Mouse (Mus musculus) kidney, embryonic 16.5 days (tissue): ENCODE data around the gene Cd151. TPM values are rescaled to one million over a fixed set of nuclear protein-coding genes. Genes with fewer than 3 reads are reported as not detected.

Experiments used
- ATAC-seq: fragments of 200-750 bp; cut with Nextera tagmentation; 2 replicates; pipeline ENCODE4 v1.8.0; 2017; ENCODE audit warnings: moderate TSS enrichment; ENCODE audit not compliant: low FRiP score, low TSS enrichment
- H3K27ac ChIP-seq: fragments of 300-500 bp; sonication (generic); 2 replicates; pipeline ENCODE4 v1.5.1; 2014; ENCODE audit warnings: low read length
- H3K27me3 ChIP-seq: fragments of 300-500 bp; sonication (generic); 2 replicates; pipeline ENCODE4 v1.6.1; 2014; ENCODE audit warnings: low read length, control low read depth, mixed read lengths; ENCODE audit not compliant: insufficient read depth
- H3K36me3 ChIP-seq: fragments of 300-500 bp; sonication (generic); 2 replicates; pipeline ENCODE4 v1.6.1; 2014; ENCODE audit warnings: low read length, control low read depth, mixed read lengths; ENCODE audit not compliant: insufficient read depth
- H3K4me1 ChIP-seq: fragments of 300-500 bp; sonication (generic); 2 replicates; pipeline ENCODE4 v1.6.1; 2014; ENCODE audit warnings: low read length, control low read depth, mixed read lengths; ENCODE audit not compliant: insufficient read depth
- H3K4me2 ChIP-seq: fragments of 300-500 bp; sonication (generic); replicated peaks from 2 replicates; pipeline ENCODE4 v1.6.1; 2014; ENCODE audit warnings: low read depth, low read length
- H3K4me3 ChIP-seq: fragments of 300-500 bp; sonication (generic); 2 replicates; pipeline ENCODE4 v1.5.1; 2014; ENCODE audit warnings: mild to moderate bottlenecking, low read length
- H3K9ac ChIP-seq: fragments of 300-500 bp; sonication (generic); replicated peaks from 2 replicates; pipeline ENCODE4 v1.6.1; 2014; ENCODE audit warnings: low read length
- H3K9me3 ChIP-seq: fragments of 300-500 bp; sonication (generic); 2 replicates; pipeline ENCODE4 v1.6.1; 2016; ENCODE audit warnings: low read length, control low read depth
- WGBS: fragments of 180-500 bp; shearing (Covaris S2); extraction: QIAGEN DNeasy Blood & Tissue Kit; methylation state at CpG from one replicate; pipeline ENCODE4 v1.1.7; 2014; 5-methylcytosine and 5-hydroxymethylcytosine counted together
- polyA plus RNA-seq: library from polyadenylated mRNA; unstranded; fragments of >200 nt; fragmentation: Nextera tagmentation; extraction: Ambion mirVana; gene quantifications from 2 replicates; pipeline ENCODE4 v1.2.1, GENCODE M21; 2015

Gene Cd151
- polyA plus RNA-seq, 1 experiment from 2014 or later: 54.3 TPM

GRCm38 (mm10) chr7:141487141-141487540 is 19.9 kb downstream of the Cd151 start:
- peaks cover 4% of the 10 kb centered on the region; the same call in 1 of the 2 replicates for H3K4me1 ChIP-seq
- no peaks in the 10 kb centered on the region for H3K27me3 ChIP-seq
- no peak overlapping the region for H3K9ac ChIP-seq
- no peak overlapping the region for H3K4me3 ChIP-seq
- WGBS: 66% methylated on average over 7 of the region's 7 CpGs
- H3K36me3 ChIP-seq: 0 out of 2 replicates have a peak, but pooled peaks cover 3% of the 10 kb centered on the region
- no peaks in the 10 kb centered on the region for H3K9me3 ChIP-seq
- H3K4me2 ChIP-seq: no peak overlapping the region
- ATAC-seq: no peak
- no peak overlapping the region for H3K27ac ChIP-seq

DNA sequence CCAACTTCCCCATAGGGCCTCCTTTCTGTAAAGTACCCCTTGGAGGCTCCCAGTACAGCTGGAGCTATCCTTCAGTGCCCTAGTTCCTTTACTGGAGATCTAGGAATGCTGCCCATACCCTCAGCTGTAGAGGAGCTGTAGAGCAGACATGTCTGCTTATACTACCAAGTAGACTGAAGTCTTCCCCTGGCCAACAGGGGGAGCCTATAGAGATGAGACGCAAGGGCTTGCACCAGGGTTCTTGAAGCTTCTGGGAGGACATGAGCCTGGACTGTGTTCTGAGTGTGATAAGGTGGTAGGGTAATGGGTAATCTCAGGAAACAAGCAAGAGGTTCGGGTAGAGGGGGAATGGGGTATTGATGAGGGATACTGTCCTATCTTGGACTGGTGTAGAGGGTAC is 24.0 kb downstream of the Cd151 start:
- Histone ChIP-seq H3K36me3 (peaks cover 18% of the 10 kb centered on the region), H3K4me1 (no peaks in the 10 kb centered on the region), H3K4me3 (no peak overlapping the region), H3K9ac (no peak overlapping the region), H3K27ac (no peak overlapping the region), H3K9me3 (no peaks in the 10 kb centered on the region), H3K27me3 (no peaks in the 10 kb centered on the region), H3K4me2 (no peak overlapping the region)
- WGBS: 93% methylated on average over 2 of the region's 2 CpGs
- ATAC-seq: no peak

GRCm38 (mm10) chr7:141492738-141493137 is 25.5 kb downstream of the Cd151 start:
- 87% methylated on average over 5 of the region's 5 CpGs for WGBS
- H3K27ac ChIP-seq: no peak overlapping the region

GRCm38 (mm10) chr7:141493729-141494128 is 26.5 kb downstream of the Cd151 start:
- Histone ChIP-seq H3K4me1 (no peaks in the 10 kb centered on the region), H3K9ac (no peak overlapping the region), H3K4me2 (no peak overlapping the region), H3K27me3 (no peaks in the 10 kb centered on the region), H3K36me3 (peaks cover 21% of the 10 kb centered on the region), H3K9me3 (no peaks in the 10 kb centered on the region), H3K27ac (no peak overlapping the region), H3K4me3 (no peak overlapping the region)
- 76% methylated on average over 1 of the region's 1 CpGs for WGBS
- no peak for ATAC-seq

More at GRCm38 (mm10) chr7:141492738-141493137, 25.5 kb downstream of the Cd151 start:
- Histone ChIP-seq H3K4me1 (no peaks in the 10 kb centered on the region), H3K4me2 (no peak overlapping the region), H3K4me3 (no peak overlapping the region), H3K27me3 (no peaks in the 10 kb centered on the region), H3K9ac (no peak overlapping the region), H3K36me3 (peaks cover 18% of the 10 kb centered on the region), H3K9me3 (no peaks in the 10 kb centered on the region)
- no peak for ATAC-seq

DNA sequence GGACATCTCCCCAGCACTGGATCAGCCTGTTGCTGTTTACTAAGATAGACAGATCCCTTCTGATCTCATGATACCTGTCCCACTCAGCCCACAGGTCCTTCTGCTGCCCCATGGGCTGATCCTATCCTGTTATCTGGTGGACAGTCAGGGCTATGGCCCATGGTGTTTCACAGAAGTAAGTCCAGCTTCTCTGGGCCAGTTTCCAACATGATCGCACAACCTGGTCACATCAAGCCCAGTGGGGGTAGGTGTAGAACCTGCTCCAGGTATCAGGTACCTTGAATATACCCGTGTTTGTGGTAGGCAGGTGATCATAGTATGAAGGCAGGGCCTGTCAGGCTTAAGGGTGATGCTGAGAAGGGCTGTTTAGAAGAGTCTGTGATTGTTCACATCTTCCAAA is 28.2 kb downstream of the Cd151 start:
- no peak for ATAC-seq
- Histone ChIP-seq H3K36me3 (peaks cover 21% of the 10 kb centered on the region), H3K27ac (no peak overlapping the region), H3K4me2 (no peak overlapping the region), H3K4me1 (no peaks in the 10 kb centered on the region), H3K4me3 (no peak overlapping the region), H3K27me3 (no peaks in the 10 kb centered on the region), H3K9me3 (no peaks in the 10 kb centered on the region), H3K9ac (no peak overlapping the region)
- WGBS: 93% methylated on average over 2 of the region's 2 CpGs

DNA sequence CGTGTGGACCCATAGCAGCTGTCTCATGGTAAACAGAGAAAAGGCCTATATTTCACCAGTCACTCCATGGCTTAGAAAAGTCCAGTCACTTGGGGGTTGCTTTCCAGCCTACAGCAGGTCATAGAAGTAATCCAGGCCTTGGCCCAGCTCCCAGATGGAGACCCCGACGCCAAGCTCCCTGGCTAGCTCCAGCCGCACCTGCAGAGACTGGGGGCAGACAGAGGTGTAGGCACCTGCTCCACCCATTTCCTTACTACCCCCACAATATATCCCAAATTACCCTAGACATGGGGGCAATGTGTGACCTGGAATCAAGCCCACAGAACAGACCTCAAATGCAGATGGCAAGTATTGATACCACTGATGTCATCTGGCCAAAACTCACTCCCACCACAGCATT is 28.7 kb downstream of the Cd151 start:
- Histone ChIP-seq H3K4me3 (no peak overlapping the region), H3K9ac (no peak overlapping the region), H3K9me3 (no peaks in the 10 kb centered on the region), H3K27ac (no peak overlapping the region), H3K4me2 (no peak overlapping the region), H3K36me3 (peaks cover 21% of the 10 kb centered on the region), H3K4me1 (no peaks in the 10 kb centered on the region), H3K27me3 (no peaks in the 10 kb centered on the region)
- ATAC-seq: no peak
- 83% methylated on average over 4 of the region's 4 CpGs for WGBS

- peaks cover 16% of the 10 kb centered on the region for H3K36me3 ChIP-seq
- H3K4me1 ChIP-seq: no peaks in the 10 kb centered on the region
- no peak overlapping the region for H3K4me3 ChIP-seq
- no peaks in the 10 kb centered on the region for H3K9me3 ChIP-seq
- no peak overlapping the region for H3K9ac ChIP-seq
- no peak overlapping the region for H3K27ac ChIP-seq
- no peak for ATAC-seq
- no peak overlapping the region for H3K4me2 ChIP-seq
- WGBS: 91% methylated on average over 3 of the region's 3 CpGs
- H3K27me3 ChIP-seq: no peaks in the 10 kb centered on the region
Measured at GRCm38 (mm10) chr7:141497600-141497999, 30.4 kb downstream of the Cd151 start.

DNA sequence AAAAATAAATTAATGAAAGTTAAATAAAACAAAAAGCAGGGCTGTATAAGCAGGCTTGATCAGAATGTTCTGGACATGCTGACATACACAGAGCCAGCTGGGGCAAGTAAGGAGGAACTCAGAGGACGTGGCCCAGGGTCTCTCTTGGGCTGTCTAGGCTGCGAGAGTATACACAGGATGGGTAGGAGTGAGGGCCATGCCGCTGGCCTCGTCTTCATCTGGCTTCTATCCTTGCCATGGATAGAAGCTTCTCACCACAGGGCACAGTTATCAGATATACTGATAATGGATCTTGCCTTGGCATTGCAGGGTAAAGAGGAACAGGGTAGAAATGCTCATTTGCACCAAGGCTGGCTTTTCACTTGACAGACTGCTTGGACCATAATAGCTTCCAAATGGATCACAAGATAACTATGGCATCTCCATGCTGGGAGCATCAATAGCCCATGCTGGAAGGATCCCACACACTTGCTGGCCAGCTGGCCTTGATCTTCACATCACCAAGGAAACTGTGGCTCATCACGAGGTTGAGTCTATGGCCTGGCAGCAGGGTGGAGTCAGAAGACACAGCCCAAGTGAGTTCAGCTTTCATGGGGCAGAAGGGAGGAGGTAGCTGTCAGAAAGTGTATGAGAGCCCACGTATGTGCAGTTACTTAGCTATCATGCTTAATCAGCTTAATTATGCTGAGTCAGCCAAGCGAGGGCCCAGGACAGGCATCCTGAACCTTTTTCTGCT is 34.8 kb downstream of the Cd151 start:
- H3K9me3 ChIP-seq: no peaks in the 10 kb centered on the region
- no peak overlapping the region for H3K27ac ChIP-seq
- 83% methylated on average over 7 of the region's 7 CpGs for WGBS
- no peaks in the 10 kb centered on the region for H3K4me1 ChIP-seq
- H3K27me3 ChIP-seq: no peaks in the 10 kb centered on the region
- ATAC-seq: no peak
- peaks cover 3% of the 10 kb centered on the region; the same call in 1 of the 2 replicates for H3K36me3 ChIP-seq
- no peak overlapping the region for H3K4me3 ChIP-seq
- no peak overlapping the region for H3K9ac ChIP-seq
- H3K4me2 ChIP-seq: no peak overlapping the region

DNA sequence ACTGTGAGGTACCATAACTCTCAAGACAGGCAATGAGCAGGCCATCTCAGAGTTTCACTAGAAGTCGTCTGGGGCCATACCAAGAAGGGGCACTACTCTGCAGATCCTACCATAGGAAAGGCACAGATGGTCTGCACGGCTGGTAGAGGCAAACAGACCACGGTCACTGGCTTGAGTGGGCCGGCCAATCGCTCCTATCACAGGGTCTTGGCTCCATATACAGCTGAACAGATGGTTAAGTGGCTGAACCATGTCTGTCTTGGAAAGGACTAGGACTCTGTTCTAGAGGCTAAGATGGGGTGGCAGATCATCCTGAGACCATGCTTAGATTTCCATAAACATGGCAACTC is 35.3 kb downstream of the Cd151 start:
- H3K4me1 ChIP-seq: no peaks in the 10 kb centered on the region
- H3K27ac ChIP-seq: no peak overlapping the region
- no peaks in the 10 kb centered on the region for H3K27me3 ChIP-seq
- no peak overlapping the region for H3K9ac ChIP-seq
- no peak overlapping the region for H3K4me2 ChIP-seq
- no peak overlapping the region for H3K4me3 ChIP-seq
- no peak for ATAC-seq
- peaks cover 3% of the 10 kb centered on the region; the same call in 1 of the 2 replicates for H3K36me3 ChIP-seq
- no peaks in the 10 kb centered on the region for H3K9me3 ChIP-seq
- 93% methylated on average over 5 of the region's 5 CpGs for WGBS

GRCm38 (mm10) chr7:141506278-141506677 is 39.1 kb downstream of the Cd151 start:
- Histone ChIP-seq H3K27me3 (no peaks in the 10 kb centered on the region), H3K36me3 (0 out of 2 replicates have a peak, but pooled peaks cover 2% of the 10 kb centered on the region), H3K4me3 (no peak overlapping the region), H3K9ac (no peak overlapping the region), H3K27ac (no peak overlapping the region), H3K9me3 (no peaks in the 10 kb centered on the region), H3K4me1 (no peaks in the 10 kb centered on the region), H3K4me2 (no peak overlapping the region)
- ATAC-seq: no peak
- WGBS: 85% methylated on average over 2 of the region's 2 CpGs
